Mouse (Mus musculus) erythroblast, embryonic 14.5 days (primary cell): Measurements from ENCODE around the gene Zfp750.

Experiments used
- GATA1 ChIP-seq: IDR thresholded peaks from 2 replicates; pipeline ENCODE4 v1.6.1; 2012; ENCODE audit warnings: low read length, inconsistent platforms, mixed read lengths
- TAL1 ChIP-seq: IDR thresholded peaks from 3 replicates; pipeline ENCODE4 v1.6.1; 2012; ENCODE audit warnings: low read length, inconsistent platforms, mixed read lengths

GRCm38 (mm10) chr11:121556727-121557126, 37.6 kb upstream of the Zfp750 start:
- TF ChIP-seq GATA1 (no peak), TAL1 (no peak)
